Mouse (Mus musculus) frontal cortex, adult (tissue): ENCODE measurements at regions not wholly inside any gene's neighbourhood (a gene's known extent, or its start where the extent isn't known, plus 50 kb on each side); places are given as distances from the start of the nearest gene placed in this dataset.

Source experiments
- ATAC-seq: cut with Nextera tagmentation; 2 replicates; pipeline ENCODE4 v1.9.2; 2017; ENCODE audit warnings: mild to moderate bottlenecking, moderate library complexity, mixed read lengths; ENCODE audit not compliant: low TSS enrichment

- peak; percentile 57; the same call in 1 of the 2 replicates for ATAC-seq
Measured at GRCm38 (mm10) chr1:47961860-47962259, 1069.2 kb upstream of the Slc39a10 start.

- ATAC-seq: no peak
Measured at GRCm38 (mm10) chr1:47940688-47941087, 1048.0 kb upstream of the Slc39a10 start.

- no peak for ATAC-seq
Measured at GRCm38 (mm10) chr1:47914126-47914525, 1021.5 kb upstream of the Slc39a10 start.
